Mouse (Mus musculus): Measurements from ENCODE around the gene Rhob. TPM values are rescaled to one million over a fixed set of nuclear protein-coding genes. Genes with fewer than 3 reads are reported as not detected.
A peak's percentile ranks its signal among the peaks of the same experiment; 100 is the strongest.

Rhob gene
- 100 to 1,000 TPM; 300 to 353 TPM for total RNA-seq (2021)

DNA sequence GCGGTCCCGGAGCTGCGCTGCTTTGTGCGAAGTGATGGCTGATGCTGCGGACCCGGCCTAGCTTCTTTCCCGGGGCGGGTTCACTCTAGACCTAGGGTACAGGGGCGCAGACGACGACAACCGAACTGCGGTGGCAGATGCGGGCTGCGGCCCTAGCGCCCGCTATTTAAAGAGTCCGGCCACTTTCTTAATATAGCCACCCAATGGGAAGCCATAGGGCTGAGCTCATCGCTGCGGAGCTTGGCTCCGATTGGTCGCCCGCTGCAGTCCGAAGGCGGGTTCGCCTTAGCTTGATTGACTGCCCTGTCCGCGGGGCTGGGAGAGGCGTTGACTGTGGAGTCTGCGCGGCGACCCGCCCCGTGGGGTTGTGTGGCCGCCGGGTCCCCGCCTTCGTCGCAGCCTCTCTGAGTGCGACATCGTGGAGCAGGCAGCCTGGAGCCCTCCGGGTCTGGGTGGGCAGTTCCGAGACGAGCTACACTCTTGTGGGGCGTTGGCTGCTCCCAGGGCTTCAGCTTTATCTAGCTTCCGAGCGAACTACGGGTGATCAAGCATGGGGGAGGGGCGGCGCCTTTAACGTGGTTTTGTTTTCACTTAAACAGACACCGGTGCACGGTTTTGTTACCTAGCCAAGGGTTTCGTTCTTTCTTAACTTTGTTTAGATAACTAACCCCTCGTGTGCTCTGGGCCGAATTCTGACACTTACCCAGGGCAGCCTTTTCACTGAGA, at the start of gene Rhob:
Rhob (minus strand) TSS at position 139 of the 726 bp plus-strand sequence.
- intact Hi-C loops (cut with DNase I), result loop anchor here (1.0 to 5.0 kb wide), 3 partner anchors 68 to 173 kb away; no protein-coding TSS in a partner anchor
- DNase-seq (ENCODE audit: low spot score in 2 of 2), result peak; percentile 98 to 99

DNA sequence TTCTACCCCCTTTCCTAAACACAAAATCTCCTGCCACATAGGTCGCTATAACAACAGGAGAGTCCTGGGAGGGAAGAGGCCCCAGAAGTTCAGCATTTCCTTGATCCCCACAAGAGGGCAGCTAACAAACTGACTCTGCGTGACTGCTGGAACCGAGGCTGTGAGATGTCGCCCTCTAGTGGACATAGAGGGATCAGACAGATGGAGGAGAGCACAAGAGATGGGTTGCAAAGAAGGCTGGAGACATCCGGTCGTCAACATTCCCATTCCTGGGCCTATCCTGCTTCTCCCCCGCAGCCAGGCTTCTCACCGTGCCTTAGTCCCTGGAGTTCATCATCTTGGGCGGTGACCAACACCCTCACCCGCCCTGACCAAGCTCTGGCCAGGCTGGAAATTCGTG, 47.5 kb upstream of the Rhob start:
- intact Hi-C loops (cut with DNase I), result loop anchor here (2.0 kb wide), 1 partner anchor 37 kb away; no protein-coding TSS in a partner anchor
- peak; percentile 58 to 61 for DNase-seq (ENCODE audit: low spot score in 2 of 2)

DNA sequence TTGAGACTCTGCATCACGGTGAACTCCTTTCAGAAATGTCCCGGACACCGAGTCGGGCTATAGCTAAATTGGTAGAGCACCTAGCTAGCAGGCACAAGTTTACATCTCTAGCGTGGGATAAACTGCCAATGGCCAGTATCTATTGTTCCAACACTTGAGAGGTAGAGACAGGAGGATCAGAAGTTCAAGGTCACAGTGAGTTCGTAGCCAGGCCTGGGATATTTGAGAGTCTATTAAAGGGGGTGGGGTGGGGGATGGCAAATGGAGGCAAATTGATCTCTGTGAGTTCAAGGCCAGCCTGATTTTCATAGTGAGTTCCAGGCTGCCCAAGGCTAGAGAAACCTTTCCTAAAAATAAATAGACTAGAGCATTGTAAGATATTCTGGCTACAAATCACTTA, 47.0 kb upstream of the Rhob start:
- intact Hi-C loops (cut with DNase I), result loop anchor here (2.0 kb wide), 1 partner anchor 36 kb away; no protein-coding TSS in a partner anchor
- DNase-seq (ENCODE audit: low spot score in 2 of 2), result no peak

DNA sequence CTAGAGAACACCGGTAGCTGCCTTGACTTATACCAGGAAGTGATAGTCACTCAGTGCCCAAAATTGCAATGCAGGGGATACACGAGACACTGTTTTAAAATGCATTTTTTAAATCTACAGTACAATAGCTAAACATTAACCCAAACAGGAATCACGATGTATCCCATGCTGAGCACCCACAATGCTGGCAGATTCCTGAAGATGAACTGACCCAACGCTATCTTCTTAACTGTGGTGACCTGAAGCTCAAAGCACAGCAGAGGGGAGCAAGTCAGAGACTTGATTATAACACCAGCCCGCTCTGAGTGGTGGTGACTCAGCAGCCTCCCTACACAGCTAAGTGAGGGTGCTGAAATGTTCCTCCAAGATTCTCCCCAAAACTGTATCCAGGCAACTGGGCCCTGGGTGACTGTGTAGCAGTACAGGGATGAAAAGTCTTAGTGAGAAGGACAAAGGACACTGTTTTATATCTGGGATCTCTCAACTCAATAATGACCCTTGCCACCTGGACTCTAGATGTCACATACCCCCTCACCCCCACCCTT, 45.3 kb upstream of the Rhob start:
- peak; percentile 27 to 30 for DNase-seq (ENCODE audit: low spot score in 2 of 2)
- intact Hi-C loops (cut with DNase I), result no loop called here

DNA sequence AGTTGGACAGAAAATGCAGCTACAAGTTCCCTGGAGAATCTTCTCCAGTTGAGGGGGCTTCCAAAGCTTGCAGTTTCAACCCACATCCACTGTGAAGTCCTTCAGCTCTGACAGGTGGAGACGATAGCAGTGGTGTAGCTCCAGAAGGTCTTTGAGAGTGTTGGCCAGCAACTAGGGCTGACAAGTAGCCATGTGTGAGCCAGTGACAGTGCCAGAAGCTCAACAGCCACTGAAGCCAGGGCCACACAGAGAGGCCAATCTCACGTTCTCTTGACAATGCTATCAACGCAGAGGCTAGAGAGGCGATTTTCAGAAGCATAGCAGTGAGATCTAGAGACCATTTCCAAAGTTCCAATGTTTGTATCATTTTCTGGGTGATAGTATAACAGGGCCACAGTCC, 42.6 kb upstream of the Rhob start:
- intact Hi-C loops (cut with DNase I), result no loop called here
- no peak for DNase-seq (ENCODE audit: low spot score in 2 of 2)

DNA sequence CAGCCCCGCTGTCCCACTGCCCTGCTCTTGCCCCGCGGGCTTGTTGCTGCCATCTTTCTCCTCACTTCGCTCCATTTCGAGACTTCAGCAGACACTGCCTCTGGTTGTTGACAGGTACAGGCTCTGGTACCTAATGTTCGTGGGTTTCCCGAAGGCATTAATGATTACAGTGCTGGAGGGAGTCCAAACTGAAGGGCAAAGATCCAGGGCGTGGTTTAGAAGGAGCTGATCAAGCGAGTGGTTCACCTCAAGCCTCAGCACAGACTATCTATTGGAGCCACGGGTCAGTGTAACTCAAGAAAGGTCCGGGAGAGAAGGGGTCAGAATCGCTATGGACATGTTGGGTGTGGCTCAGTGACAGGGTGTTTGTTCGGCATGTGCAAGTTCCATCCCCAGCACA, 39.7 kb upstream of the Rhob start:
- DNase-seq (ENCODE audit: low spot score in 2 of 2), result no peak
- intact Hi-C loops (cut with DNase I), result no loop called here

DNA sequence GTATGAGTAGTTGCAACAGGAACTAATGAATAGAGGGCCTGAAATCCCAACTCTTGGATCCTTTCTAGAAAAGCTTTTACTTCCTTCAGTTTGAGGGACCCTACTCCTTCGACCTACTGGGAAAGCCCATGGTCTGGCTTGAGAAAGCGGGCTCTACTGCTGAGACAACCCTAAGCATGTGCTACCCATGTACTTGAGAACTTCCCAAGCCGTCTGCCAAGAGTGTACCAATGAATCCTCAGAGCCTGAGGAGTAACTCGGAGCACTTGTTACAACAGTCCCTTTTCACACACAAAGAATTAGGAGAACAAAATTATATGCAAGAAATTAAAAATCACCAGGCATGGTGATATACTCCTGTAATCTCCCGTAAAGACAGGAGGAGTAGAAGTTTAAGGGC, 37.5 kb upstream of the Rhob start:
- intact Hi-C loops (cut with DNase I), result no loop called here
- DNase-seq (ENCODE audit: low spot score in 2 of 2), result no peak

DNA sequence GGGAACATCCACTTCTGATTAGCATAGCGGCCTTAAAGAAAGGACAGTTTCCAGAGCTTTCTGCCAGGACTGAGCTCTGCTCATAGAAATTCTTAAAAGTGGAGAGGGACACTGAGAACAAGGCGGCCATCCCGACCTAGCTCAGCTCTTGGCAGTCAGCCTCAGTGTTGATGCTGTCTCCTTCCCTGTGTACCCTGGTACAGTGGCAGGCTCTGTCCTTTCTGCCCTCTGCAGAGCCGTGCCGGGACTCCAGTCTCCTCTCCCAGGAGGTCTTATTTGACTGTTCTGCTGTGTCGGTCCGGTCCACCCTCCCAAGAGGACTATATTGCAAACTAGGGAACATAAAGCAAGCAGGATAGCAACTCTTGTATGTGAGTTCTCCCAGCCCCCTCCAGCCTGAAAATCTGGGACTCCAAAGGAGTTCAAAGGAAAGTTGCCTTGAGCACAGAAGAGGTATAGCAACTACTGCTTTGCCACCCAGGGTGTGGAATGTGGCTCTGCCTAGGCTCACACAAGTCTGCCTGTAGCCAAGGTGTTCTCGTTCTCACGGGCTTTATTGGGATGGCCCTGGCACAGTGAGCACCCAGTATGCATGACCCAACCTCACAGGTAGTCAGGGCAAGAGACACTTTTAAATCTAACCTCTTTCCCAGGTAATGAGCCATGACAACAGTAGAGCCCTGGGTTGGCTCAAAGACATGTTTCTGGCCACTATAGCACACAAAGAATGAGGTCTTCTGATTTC, 36.6 kb upstream of the Rhob start:
- intact Hi-C loops (cut with DNase I), result no loop called here
- no peak for DNase-seq (ENCODE audit: low spot score in 2 of 2)

DNA sequence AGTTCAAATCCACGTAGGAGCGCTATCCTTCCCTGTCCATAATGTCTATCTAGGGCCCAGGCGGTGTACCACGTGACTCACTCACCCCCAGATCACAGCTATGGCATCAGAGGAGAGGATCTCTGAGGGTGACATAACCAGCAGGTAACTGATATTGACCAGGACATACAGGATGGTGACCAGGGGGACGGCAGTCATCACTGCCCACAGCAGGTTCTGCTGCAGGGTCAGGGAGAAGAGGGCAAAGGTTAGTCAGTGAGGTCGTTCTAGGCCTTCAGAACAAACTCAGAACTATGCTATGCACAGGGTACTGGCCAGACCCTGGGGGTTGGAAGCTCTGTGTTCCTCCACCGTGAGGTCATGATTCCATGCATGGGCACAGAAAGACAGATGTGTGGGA, 35.8 kb upstream of the Rhob start:
- no peak for DNase-seq (ENCODE audit: low spot score in 2 of 2)
- intact Hi-C loops (cut with DNase I), result no loop called here

DNA sequence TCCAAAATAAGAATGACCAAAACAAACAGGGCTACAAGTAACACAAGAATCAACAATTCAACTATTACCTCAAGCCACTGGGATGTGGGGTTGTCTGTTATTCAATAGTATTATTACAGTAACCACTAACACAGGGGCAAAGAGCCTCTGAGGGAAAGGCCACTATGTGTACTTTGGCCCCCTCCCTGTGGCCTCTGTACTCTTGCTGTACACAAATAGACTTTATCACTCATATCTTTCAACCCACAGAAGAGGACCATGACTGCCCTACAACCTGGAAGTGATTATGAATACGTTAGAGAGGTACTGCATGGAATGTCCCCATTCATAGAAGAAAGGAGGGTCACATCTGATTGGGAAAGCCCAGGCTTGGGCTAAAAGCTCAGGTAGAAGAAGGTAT, 35.1 kb upstream of the Rhob start:
- intact Hi-C loops (cut with DNase I), result no loop called here
- no peak for DNase-seq (ENCODE audit: low spot score in 2 of 2)

DNA sequence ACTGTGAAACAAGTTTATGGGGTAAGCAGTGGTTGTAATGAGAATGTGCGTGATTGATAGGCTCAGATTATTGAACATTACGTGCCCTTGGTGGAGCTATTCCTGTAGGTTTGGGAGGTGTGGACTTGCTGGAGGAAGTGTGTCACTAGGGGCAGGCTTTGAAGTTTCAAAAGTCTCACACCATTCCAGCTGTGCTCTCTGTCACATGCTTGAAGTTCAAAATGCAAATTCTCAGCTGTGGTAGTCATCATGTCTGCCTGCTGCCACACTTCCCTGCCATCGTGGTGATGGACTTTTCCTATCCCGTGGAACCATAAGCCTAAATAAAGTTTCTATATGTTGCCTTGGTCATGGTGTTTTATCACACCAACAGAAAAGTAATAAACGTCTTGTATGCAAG, 28.0 kb upstream of the Rhob start:
- no peak for DNase-seq (ENCODE audit: low spot score in 2 of 2)
- intact Hi-C loops (cut with DNase I), result no loop called here

DNA sequence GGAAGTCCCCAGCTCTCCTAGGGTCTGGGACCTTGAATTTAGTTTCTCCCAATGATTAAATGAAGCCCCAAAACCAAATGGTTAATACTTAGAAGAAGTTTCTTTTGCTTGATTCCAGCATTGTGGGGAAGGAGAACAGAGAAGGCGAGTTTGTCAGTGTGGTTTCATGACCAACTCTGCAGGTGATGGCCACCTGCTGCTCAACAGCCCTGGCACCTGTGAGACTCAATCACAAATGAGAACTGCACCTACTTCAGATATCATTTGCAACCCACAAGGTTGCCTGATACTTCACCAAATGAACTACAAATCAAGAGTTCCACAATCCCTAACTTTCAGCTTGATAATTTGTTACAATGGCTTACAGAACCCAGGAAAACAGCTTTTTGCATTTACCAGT, 27.4 kb upstream of the Rhob start:
- intact Hi-C loops (cut with DNase I), result no loop called here
- no peak for DNase-seq (ENCODE audit: low spot score in 2 of 2)

DNA sequence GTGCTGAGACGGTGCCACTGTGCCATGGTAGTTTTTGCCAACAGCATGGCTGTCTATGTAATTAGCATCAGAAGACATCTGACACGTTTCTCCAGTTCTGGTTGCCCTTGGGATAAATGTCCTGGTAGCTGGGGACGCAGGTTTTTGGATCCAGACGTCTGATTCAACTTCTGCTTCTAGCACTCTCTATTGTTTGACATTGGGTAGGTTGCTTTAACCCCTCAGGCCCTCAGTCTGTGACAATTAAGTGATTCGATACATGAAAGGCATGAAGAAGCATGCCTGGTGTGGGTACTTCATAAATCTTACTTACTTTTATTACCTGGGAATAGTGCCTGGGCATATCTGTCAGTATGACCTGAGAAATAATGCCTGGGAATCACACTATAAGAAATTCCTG, 24.3 kb upstream of the Rhob start:
- intact Hi-C loops (cut with DNase I), result no loop called here

DNA sequence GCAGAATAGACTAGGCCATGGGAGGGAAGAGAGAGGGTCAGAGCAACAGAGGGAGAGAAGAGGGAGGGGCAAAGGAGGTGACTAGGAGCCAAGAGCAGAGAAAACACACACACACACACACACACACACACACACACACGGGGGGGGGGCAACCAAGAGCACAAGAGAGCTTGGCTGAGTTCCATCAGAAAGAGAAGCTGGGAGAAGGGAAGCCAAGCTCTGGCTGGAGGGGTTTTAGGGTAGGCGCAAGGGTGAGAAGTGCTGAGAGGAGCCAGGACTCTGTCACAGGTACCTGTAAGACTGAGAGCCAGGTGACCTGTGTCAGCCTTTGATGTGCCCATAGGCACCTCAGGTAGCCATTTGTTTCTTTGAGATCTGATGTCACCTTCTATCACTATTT, 22.9 kb upstream of the Rhob start:
- no peak for DNase-seq (ENCODE audit: low spot score in 2 of 2)
- intact Hi-C loops (cut with DNase I), result no loop called here

More for the DNA sequence above, 24.3 kb upstream of the Rhob start:
- no peak for DNase-seq (ENCODE audit: low spot score in 2 of 2)

DNA sequence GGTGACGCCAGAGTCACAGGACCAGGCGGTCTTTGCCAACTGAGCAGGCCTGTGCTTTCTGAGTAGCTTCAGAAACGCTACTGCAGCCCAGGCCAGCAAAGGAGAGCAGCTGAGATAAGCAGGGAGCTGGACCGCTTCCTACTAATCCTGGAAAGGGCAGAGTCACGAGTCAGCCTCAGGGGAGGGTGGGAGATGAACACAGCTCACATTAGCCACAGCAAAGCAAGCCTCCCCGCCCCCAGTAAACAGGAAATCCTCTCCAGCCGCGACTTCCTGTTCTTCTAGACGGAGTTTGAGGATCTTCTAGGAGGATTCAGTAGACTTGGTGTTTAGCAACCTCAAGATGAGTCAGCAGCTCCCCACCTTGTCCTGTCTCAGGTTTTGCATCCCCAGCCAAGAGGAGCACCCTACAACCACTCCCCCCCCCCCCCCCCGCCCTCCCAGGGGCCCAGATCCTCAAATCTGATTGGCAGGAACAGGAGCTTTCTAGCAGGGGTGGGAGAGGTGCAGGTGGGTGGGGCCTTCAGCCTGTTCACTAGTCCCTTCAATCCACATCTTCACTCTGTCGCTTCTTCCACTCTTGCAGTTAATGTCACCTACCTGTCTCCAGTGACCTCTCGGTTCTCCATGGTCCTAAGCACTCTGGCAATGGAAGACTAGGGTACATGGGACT, 21.7 kb upstream of the Rhob start:
- intact Hi-C loops (cut with DNase I), result no loop called here
- DNase-seq (ENCODE audit: low spot score in 2 of 2), result peak in 1 of 2 experiments; percentile 35

DNA sequence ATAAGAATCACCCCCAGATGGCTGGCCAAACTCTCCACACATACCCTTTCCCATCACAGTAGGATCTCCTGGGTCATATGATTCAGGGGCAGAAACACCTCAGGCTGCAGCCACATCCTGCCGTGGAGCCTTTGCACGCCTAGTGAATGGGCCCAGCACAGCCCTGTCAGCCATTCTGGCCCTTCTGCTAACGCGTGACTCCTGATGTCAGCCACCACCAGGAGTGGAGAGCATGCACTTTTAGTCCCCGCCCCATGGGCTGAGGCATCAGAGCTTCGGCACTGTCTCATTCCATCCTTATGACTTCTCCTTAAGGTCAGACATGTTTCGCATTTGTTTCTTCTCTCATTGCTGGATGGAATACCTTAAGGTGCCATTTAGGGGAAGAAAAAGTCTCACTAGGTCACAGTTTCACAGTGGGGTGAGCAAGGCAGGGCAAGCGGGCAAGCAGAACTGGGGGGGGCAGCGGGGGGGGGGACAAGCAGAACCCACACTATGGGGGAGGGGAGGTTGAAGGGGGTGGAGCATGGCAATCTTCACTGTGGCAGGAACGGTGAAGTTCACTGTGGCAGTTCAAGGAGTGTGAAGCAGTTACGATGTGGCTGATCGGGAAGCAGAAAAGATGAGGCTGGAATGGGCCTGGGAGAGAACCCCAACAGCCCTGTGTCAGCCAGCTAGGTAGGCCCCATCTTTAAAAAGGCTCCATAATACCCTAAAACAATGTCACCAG, 19.8 kb upstream of the Rhob start:
- intact Hi-C loops (cut with DNase I), result no loop called here
- DNase-seq (ENCODE audit: low spot score in 2 of 2), result no peak

DNA sequence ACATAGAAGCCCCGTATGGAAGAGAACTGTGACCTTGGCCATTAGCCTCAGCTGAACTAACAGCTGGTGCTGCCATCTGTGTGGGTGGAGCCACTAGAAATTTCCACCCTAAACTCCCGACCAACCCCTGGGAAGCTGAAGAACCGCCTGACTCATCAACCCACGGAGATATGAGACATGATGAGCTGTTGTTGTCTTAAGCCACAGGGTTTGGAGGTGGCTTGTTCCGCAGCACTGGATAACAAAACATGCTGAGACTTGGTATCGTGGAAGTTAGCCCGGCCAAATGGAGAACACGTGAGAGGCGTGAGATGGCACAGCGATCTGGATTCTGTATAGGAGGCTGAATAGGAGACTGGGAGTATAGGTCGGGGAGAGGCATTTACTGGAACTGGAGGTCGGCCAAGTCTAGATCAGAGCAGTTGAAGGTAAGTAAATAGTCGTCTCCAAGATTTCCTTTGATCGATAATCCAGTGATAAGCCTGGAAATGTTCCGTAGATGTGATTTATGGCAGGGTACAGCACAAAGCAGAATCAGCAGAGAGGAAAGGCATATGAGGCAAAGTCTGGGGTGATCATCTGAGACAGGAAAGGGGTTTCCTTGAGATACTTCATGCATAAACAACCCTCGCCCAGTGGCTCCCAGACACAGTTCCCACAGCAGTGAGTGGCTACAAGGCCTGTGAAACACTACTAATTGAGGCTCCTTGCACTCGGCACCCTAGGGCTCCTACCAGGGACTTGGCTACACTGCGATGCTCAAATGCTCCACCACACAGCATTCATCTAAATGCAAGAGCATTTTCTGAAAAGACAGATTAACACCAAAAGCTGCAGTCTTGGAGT, 11.5 kb upstream of the Rhob start:
- DNase-seq (ENCODE audit: low spot score in 2 of 2), result no peak
- intact Hi-C loops (cut with DNase I), result loop anchor here (2.0 kb wide), 1 partner anchor 36 kb away; no protein-coding TSS in a partner anchor

DNA sequence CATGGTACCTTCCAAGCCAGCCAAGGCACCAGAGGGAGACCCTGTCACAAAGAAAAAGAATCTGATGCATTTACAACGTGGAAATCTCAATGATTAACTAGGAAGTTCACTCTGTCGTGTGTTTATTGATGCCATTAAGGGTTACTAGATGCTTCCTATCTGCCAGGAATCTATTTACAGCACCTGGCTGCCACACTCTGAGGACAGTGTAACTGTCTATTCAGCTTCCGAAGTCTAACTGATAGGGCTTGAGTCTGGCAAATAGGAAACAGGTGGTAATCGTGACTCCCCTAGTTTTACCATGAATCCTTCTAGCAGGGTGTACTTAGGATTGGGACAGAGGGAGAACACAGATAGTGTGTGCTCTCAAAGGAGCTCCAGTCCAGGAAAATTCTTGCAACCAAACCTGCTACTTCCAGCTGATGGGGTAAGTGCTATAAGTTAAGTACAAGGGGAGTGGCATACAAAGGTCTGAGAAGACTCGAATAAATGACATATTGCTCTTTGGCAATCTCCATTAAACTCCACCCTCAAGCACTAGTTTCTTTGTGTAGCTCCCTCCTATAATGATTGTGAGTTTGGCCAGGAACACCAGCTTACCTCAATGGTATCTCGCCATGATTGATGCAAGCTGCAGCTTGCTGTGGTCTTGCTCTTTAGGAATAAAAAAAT, 10.6 kb upstream of the Rhob start:
- DNase-seq (ENCODE audit: low spot score in 2 of 2), result no peak
- intact Hi-C loops (cut with DNase I), result loop anchor here (2.0 kb wide), 1 partner anchor 36 kb away; no protein-coding TSS in a partner anchor

All from left cerebral cortex, postnatal 36 days (tissue).